ENCODE assay signal across 24 mouse cellular contexts in genomic region chr3:106528032-106528431, GRCm38 (mm10).
"Had no signal": no experiment of that assay in that cellular context is flagged by ENCODE, and none has a peak within 500 bp of the region (broad histone marks: within the 10 kb centered on the region; RNA-seq: fewer than 3 reads in every experiment).

No protein-coding gene starts in this region.

- H3K36me3 ChIP-seq: hindbrain, embryonic 12.5 days; limb, embryonic 15.5 days; liver, embryonic 13.5 days had no signal

- DNase-seq: forebrain, postnatal 0 days; gastrocnemius, postnatal 14 days; gastrocnemius, postnatal 36 days; heart, adult 11 months; heart, adult 2 months; heart, postnatal 10 days; heart, postnatal 4 days; kidney, adult 18-20 months; kidney, adult 8-10 months; kidney, postnatal 10 days; kidney, postnatal 25 days; kidney, postnatal 4 days; layer of hippocampus, postnatal 36 days; left cerebral cortex, postnatal 4 days; liver, embryonic 13.5 days had no signal

- H3K4me1 ChIP-seq: heart, embryonic 12.5 days; hindbrain, embryonic 10.5 days; hindbrain, embryonic 12.5 days; limb, embryonic 13.5 days; limb, embryonic 15.5 days; liver, embryonic 13.5 days had no signal

- H3K4me3 ChIP-seq: heart, adult 2 months; heart, embryonic 12.5 days; hindbrain, embryonic 10.5 days; hindbrain, embryonic 12.5 days; layer of hippocampus, adult 2 months; limb, embryonic 13.5 days; limb, embryonic 15.5 days; liver, embryonic 13.5 days had no signal

- H3K4me2 ChIP-seq: heart, embryonic 12.5 days; hindbrain, embryonic 12.5 days; hindbrain, embryonic 14.5 days; limb, embryonic 13.5 days; limb, embryonic 15.5 days; liver, embryonic 13.5 days had no signal

- H3K9ac ChIP-seq: forebrain, postnatal 0 days; heart, embryonic 12.5 days; hindbrain, embryonic 12.5 days; hindbrain, embryonic 14.5 days; limb, embryonic 13.5 days; limb, embryonic 15.5 days; liver, embryonic 13.5 days had no signal

- H3K9me3 ChIP-seq: heart, embryonic 12.5 days; hindbrain, embryonic 10.5 days; hindbrain, embryonic 12.5 days; limb, embryonic 13.5 days; limb, embryonic 15.5 days; liver, embryonic 13.5 days had no signal

- ATAC-seq: forebrain, postnatal 0 days; hindbrain, embryonic 16.5 days; inflammation-experienced regulatory T-cells, adult 6 months had no signal

- H3K27me3 ChIP-seq: heart, embryonic 12.5 days; hindbrain, embryonic 12.5 days; limb, embryonic 13.5 days; limb, embryonic 15.5 days; liver, embryonic 13.5 days had no signal

- H3K27ac ChIP-seq: heart, adult 2 months; hindbrain, embryonic 10.5 days; hindbrain, embryonic 12.5 days; hindbrain, embryonic 14.5 days; layer of hippocampus, adult 2 months; limb, embryonic 13.5 days; limb, embryonic 15.5 days; liver, embryonic 13.5 days had no signal
